Mouse (Mus musculus) CH12.LX (cell line): ENCODE results near the gene Eif2ak3. TPM values are rescaled to one million over a fixed set of nuclear protein-coding genes. Genes with fewer than 3 reads are reported as not detected.

Source experiments
- DNase-seq: peaks from one replicate; pipeline ENCODE4 v3.0.0-alpha.2; 2013; ENCODE audit errors: extremely low read depth
- H3K27ac ChIP-seq: 2 replicates; pipeline ENCODE4 v1.5.1; 2012; ENCODE audit warnings: low read depth, mild to moderate bottlenecking, control low read depth, moderate library complexity; ENCODE audit not compliant: insufficient read depth
- H3K27me3 ChIP-seq: replicated peaks from 2 replicates; pipeline ENCODE3; 2012; ENCODE audit warnings: inconsistent platforms
- H3K36me3 ChIP-seq, 2 experiments: replicated peaks in 1 of 2; 2 replicates each; pipeline versions ENCODE3 to v1.6.1; 2012; ENCODE audit warnings: inconsistent platforms in 1 of 2, low read length in 1 of 2, mild to moderate bottlenecking in 1 of 2, mixed read lengths in 1 of 2, moderate library complexity in 1 of 2; ENCODE audit not compliant: control insufficient read depth in 1 of 2, insufficient read depth in 1 of 2
- H3K4me1 ChIP-seq, 2 experiments: 2 replicates each; pipeline ENCODE4 v1.6.1; 2012; ENCODE audit warnings: inconsistent platforms in 1 of 2, moderate library complexity in 1 of 2; ENCODE audit not compliant: insufficient read depth in 2 of 2, control insufficient read depth in 1 of 2
- H3K4me2 ChIP-seq: 2 replicates; pipeline ENCODE4 v1.6.1; 2012; ENCODE audit warnings: low read depth, mild to moderate bottlenecking, control low read depth; ENCODE audit not compliant: poor library complexity, insufficient read depth, severe bottlenecking
- H3K4me3 ChIP-seq, 3 experiments: fragments of 150-350 bp in 1 of 3; sonication (generic) in 1 of 3; replicated peaks in 1 of 3; 2 replicates each; pipeline versions ENCODE3 to v1.5.1; 2011 to 2012; ENCODE audit warnings: low read depth in 2 of 3, low read length in 2 of 3, mild to moderate bottlenecking in 2 of 3, moderate library complexity in 2 of 3, control low read depth in 1 of 3, improper control_type of control experiment in 1 of 3, inconsistent platforms in 1 of 3, mixed read lengths in 1 of 3; ENCODE audit not compliant: poor library complexity in 1 of 3
- H3K79me2 ChIP-seq: replicated peaks from 2 replicates; pipeline ENCODE4 v1.6.1; 2012; ENCODE audit warnings: mild to moderate bottlenecking, moderate library complexity; ENCODE audit not compliant: control insufficient read depth, poor library complexity, insufficient read depth, severe bottlenecking; ENCODE audit errors: extremely low read depth
- H3K9ac ChIP-seq: 2 replicates; pipeline ENCODE4 v1.6.1; 2012; ENCODE audit warnings: low read depth, mild to moderate bottlenecking, control low read depth, moderate library complexity; ENCODE audit not compliant: insufficient read depth
- H3K9me3 ChIP-seq: replicated peaks from 2 replicates; pipeline ENCODE3; 2012; ENCODE audit warnings: low read length, inconsistent platforms, mixed read lengths
- CHD1 ChIP-seq: IDR thresholded peaks from 2 replicates; pipeline ENCODE4 v1.6.1; 2012; ENCODE audit warnings: low read depth, low read length, improper control_type of control experiment, inconsistent platforms
- CHD2 ChIP-seq: IDR thresholded peaks from 2 replicates; pipeline ENCODE4 v1.6.1; 2011; ENCODE audit warnings: low read length, improper control_type of control experiment
- CTCF ChIP-seq, 2 experiments: IDR thresholded peaks in 1 of 2; conservative IDR thresholded peaks in 1 of 2; 2 replicates each; pipeline ENCODE4 v1.5.1; 2011 to 2012; ENCODE audit warnings: low read depth in 2 of 2, low read length in 2 of 2, improper control_type of control experiment in 1 of 2, inconsistent platforms in 1 of 2, mild to moderate bottlenecking in 1 of 2, moderate library complexity in 1 of 2
- E2F4 ChIP-seq: IDR thresholded peaks from 2 replicates; pipeline ENCODE4 v1.6.1; 2011; ENCODE audit warnings: low read depth, low read length, improper control_type of control experiment; ENCODE audit not compliant: insufficient replicate concordance
- ELF1 ChIP-seq: IDR thresholded peaks from 2 replicates; pipeline ENCODE4 v1.6.1; 2014; ENCODE audit warnings: low read depth, mild to moderate bottlenecking, inconsistent platforms, low read length, improper control_type of control experiment
- EP300 ChIP-seq: IDR thresholded peaks from 2 replicates; pipeline ENCODE4 v1.6.1; 2011; ENCODE audit warnings: low read length, improper control_type of control experiment
- ETS1 ChIP-seq: conservative IDR thresholded peaks from 2 replicates; pipeline ENCODE4 v1.6.1; 2012; ENCODE audit warnings: low read depth, mild to moderate bottlenecking, inconsistent platforms, low read length, improper control_type of control experiment, moderate library complexity
- GABPA ChIP-seq: IDR thresholded peaks from 2 replicates; pipeline ENCODE4 v1.6.1; 2012; ENCODE audit warnings: low read depth, low read length, improper control_type of control experiment, inconsistent platforms; ENCODE audit not compliant: insufficient replicate concordance
- HCFC1 ChIP-seq: IDR thresholded peaks from 2 replicates; pipeline ENCODE4 v1.6.1; 2012; ENCODE audit warnings: low read depth, mild to moderate bottlenecking, inconsistent platforms, low read length, improper control_type of control experiment
- IRF4 ChIP-seq: IDR thresholded peaks from 2 replicates; pipeline ENCODE4 v1.6.1; 2014; ENCODE audit warnings: low read depth, mild to moderate bottlenecking, inconsistent platforms, low read length, improper control_type of control experiment
- JUN ChIP-seq: IDR thresholded peaks from 2 replicates; pipeline ENCODE4 v1.6.1; 2011; ENCODE audit warnings: low read depth, mild to moderate bottlenecking, low read length, improper control_type of control experiment, moderate library complexity; ENCODE audit not compliant: insufficient read depth
- MAFK ChIP-seq: IDR thresholded peaks from 2 replicates; pipeline ENCODE4 v1.6.1; 2011; ENCODE audit warnings: low read length, improper control_type of control experiment; ENCODE audit not compliant: insufficient replicate concordance
- MAX ChIP-seq: IDR thresholded peaks from 2 replicates; pipeline ENCODE4 v1.6.1; 2011; ENCODE audit warnings: low read length, improper control_type of control experiment
- MEF2A ChIP-seq: IDR thresholded peaks from 2 replicates; pipeline ENCODE4 v1.6.1; 2014; ENCODE audit warnings: low read depth, mild to moderate bottlenecking, inconsistent platforms, low read length, improper control_type of control experiment, borderline replicate concordance
- MXI1 ChIP-seq: IDR thresholded peaks from 2 replicates; pipeline ENCODE4 v1.6.1; 2011; ENCODE audit warnings: mild to moderate bottlenecking, low read depth, low read length, improper control_type of control experiment
- PAX5 ChIP-seq: IDR thresholded peaks from 2 replicates; pipeline ENCODE4 v1.6.1; 2012; ENCODE audit warnings: low read length, inconsistent platforms, mixed read lengths
- POLR2A ChIP-seq: IDR thresholded peaks from 2 replicates; pipeline ENCODE4 v1.6.1; 2011; ENCODE audit warnings: low read depth, mild to moderate bottlenecking, improper control_type of control experiment, low read length
- POLR2AphosphoS2 ChIP-seq: IDR thresholded peaks from 2 replicates; pipeline ENCODE4 v1.6.1; 2011; ENCODE audit warnings: low read depth, low read length, improper control_type of control experiment
- RAD21 ChIP-seq: IDR thresholded peaks from 2 replicates; pipeline ENCODE4 v1.6.1; 2011; ENCODE audit warnings: low read depth, mild to moderate bottlenecking, low read length, improper control_type of control experiment, moderate library complexity
- RCOR1 ChIP-seq: conservative IDR thresholded peaks from 2 replicates; pipeline ENCODE4 v1.6.1; 2012; ENCODE audit warnings: low read depth, mild to moderate bottlenecking, inconsistent platforms, low read length, improper control_type of control experiment
- SIN3A ChIP-seq: IDR thresholded peaks from 2 replicates; pipeline ENCODE4 v1.6.1; 2012; ENCODE audit warnings: low read length, improper control_type of control experiment, inconsistent platforms
- SMC3 ChIP-seq: IDR thresholded peaks from 2 replicates; pipeline ENCODE4 v1.6.1; 2011; ENCODE audit warnings: low read depth, low read length, improper control_type of control experiment
- TBP ChIP-seq: conservative IDR thresholded peaks from 2 replicates; pipeline ENCODE4 v1.6.1; 2011; ENCODE audit warnings: low read depth, low read length, improper control_type of control experiment
- TCF12 ChIP-seq: IDR thresholded peaks from 2 replicates; pipeline ENCODE4 v1.6.1; 2014; ENCODE audit warnings: low read depth, mild to moderate bottlenecking, inconsistent platforms, low read length, improper control_type of control experiment
- UBTF ChIP-seq: IDR thresholded peaks from 2 replicates; pipeline ENCODE4 v1.6.1; 2012; ENCODE audit warnings: low read depth, mild to moderate bottlenecking, inconsistent platforms, low read length, improper control_type of control experiment, moderate library complexity
- USF2 ChIP-seq: conservative IDR thresholded peaks from 2 replicates; pipeline ENCODE4 v1.6.1; 2011; ENCODE audit warnings: low read depth, low read length, improper control_type of control experiment
- ZC3H11A ChIP-seq: IDR thresholded peaks from 2 replicates; pipeline ENCODE4 v1.6.1; 2012; ENCODE audit warnings: low read depth, mild to moderate bottlenecking, inconsistent platforms, low read length, improper control_type of control experiment
- ZKSCAN1 ChIP-seq: IDR thresholded peaks from 2 replicates; pipeline ENCODE4 v1.6.1; 2012; ENCODE audit warnings: low read depth, inconsistent platforms, low read length, improper control_type of control experiment, borderline replicate concordance
- ZNF384 ChIP-seq: IDR thresholded peaks from 2 replicates; pipeline ENCODE4 v1.6.1; 2012; ENCODE audit warnings: low read depth, low read length, improper control_type of control experiment, inconsistent platforms
- dilution Hi-C: fragments of 300-500 bp; cut with MboI; formaldehyde crosslinking; loops from 2 replicates; pipeline ENCODE4 v1.14.3; 2020; ENCODE audit warnings: low sequenced_read_pairs; ENCODE audit not compliant: extremely low pct_unique_long_range_greater_than_20kb, extremely low pct_ligation_motif_present
- in situ Hi-C: fragments of 300-500 bp; cut with MboI; formaldehyde crosslinking; loops from 3 replicates; pipeline ENCODE4 v1.14.3; 2019; ENCODE audit warnings: low sequenced_read_pairs, low pct_ligation_motif_present, low pct_unique_long_range_greater_than_20kb, mixed read lengths
- polyA plus RNA-seq: library from polyadenylated mRNA; unstranded; fragments of >175 nt; gene quantifications from 2 replicates; pipeline ENCODE4 v1.2.1, GENCODE M21; 2012; ENCODE audit warnings: low read depth; ENCODE audit not compliant: insufficient read length
- total RNA-seq, 2 experiments: library from RNA; depleted of rRNA; stranded (reverse); fragments of 300-350 nt in 1 of 2; fragments of >200 nt in 1 of 2; gene quantifications; 2 replicates each; pipeline ENCODE4 v1.2.3; 2012 to 2014

Eif2ak3 gene
- total and polyA plus RNA-seq, 3 experiments: 21.2 to 38.9 (median 23.1) TPM

DNA sequence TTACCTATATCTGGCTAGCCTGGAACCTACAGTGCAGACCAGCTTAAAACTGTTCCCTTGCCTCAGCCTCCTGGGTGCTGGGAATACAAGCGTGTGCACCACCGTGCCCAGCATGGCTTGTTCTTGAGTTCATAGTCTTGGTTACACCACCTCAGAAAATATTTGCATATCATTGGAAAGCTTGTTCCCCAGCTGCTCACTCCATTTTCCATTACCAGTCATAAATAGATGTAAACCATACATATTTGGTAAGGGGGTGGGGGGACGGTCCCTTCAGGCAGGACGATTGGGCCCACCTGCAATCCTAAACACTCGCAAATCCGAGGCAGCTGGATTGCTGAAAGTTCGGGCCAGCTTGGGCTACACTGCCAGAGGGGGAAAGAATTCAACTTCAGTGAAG is 109.0 kb downstream of the Eif2ak3 start:
- TF ChIP-seq TCF12: peak; percentile 39; the same call in 1 of the 2 replicates
- peak; percentile 36 for TF ChIP-seq ETS1
- no peak for TF ChIP-seq MAFK
- 0 out of 2 replicates have a peak, but pooled peaks have one; percentile 47 for TF ChIP-seq MAX
- TF ChIP-seq EP300: peak; percentile 65
- TF ChIP-seq USF2: no peak
- TF ChIP-seq POLR2A: no peak
- peak; percentile 48; the same call in 1 of the 2 replicates for TF ChIP-seq MEF2A
- Histone ChIP-seq H3K4me2 (peak overlapping the region; percentile 15; the same call in 1 of the 2 replicates), H3K9ac (no peak overlapping the region), H3K36me3 (no peaks in the 10 kb centered on the region), H3K27me3 (no peaks in the 10 kb centered on the region), H3K79me2 (no peaks in the 10 kb centered on the region), H3K27ac (no peak overlapping the region), H3K4me1 (peaks cover 2 to 14% of the 10 kb centered on the region in 2 experiments; a peak in 2 of 4 replicates), H3K4me3 (no peak overlapping the region), H3K9me3 (peaks cover 12% of the 10 kb centered on the region)
- dilution Hi-C loops: no loop called here
- peak; percentile 70 for DNase-seq
- in situ Hi-C loops: no loop called here

DNA sequence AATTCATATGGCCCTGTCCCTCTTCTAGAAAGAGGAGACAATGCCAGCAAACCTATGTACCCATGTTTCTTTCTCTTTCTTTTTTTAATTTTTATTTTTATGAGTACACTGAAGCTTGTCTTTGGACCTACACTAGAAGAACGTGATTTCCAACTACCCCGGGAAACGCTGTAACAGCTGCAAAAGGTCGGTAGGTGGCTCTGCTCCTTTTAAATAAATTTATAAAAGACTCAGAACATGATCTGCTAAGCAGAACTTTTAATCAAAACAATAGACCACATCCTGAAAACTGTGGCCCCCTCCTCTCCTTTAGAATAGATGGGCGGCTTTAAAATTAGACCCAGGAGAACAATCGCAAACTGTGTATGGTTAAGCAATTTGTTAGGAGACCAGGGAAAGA is 109.7 kb downstream of the Eif2ak3 start:
- H3K4me1 ChIP-seq: peaks cover 2 to 14% of the 10 kb centered on the region in 2 experiments; a peak in 2 of 4 replicates
- H3K79me2 ChIP-seq: no peaks in the 10 kb centered on the region
- no peak overlapping the region for H3K27ac ChIP-seq
- in situ Hi-C loops: no loop called here
- DNase-seq: no peak
- H3K4me2 ChIP-seq: no peak overlapping the region
- no peak overlapping the region for H3K9ac ChIP-seq
- dilution Hi-C loops: no loop called here
- H3K27me3 ChIP-seq: no peaks in the 10 kb centered on the region
- peaks cover 12% of the 10 kb centered on the region for H3K9me3 ChIP-seq
- H3K36me3 ChIP-seq: no peaks in the 10 kb centered on the region
- TF ChIP-seq CHD1: no peak
- no peak for TF ChIP-seq RCOR1
- peak in 1 of 2 experiments; percentile 53; a peak in 2 of 4 replicates for TF ChIP-seq CTCF (conservative IDR thresholded peaks at IDR 0.05 in 1 of 2, IDR thresholded peaks at IDR 0.05 in 1 of 2; ENCODE audit: low read depth in 2 of 2, low read length in 2 of 2)
- TF ChIP-seq HCFC1: no peak
- no peak for TF ChIP-seq JUN
- TF ChIP-seq E2F4: no peak
- TF ChIP-seq PAX5: no peak
- no peak for TF ChIP-seq ELF1
- peak; percentile 26 for TF ChIP-seq SMC3
- no peak for TF ChIP-seq IRF4
- TF ChIP-seq GABPA: no peak
- no peak for TF ChIP-seq ZC3H11A
- no peak for TF ChIP-seq MAFK
- no peak for TF ChIP-seq TCF12
- TF ChIP-seq ZNF384: no peak
- TF ChIP-seq TBP: no peak
- TF ChIP-seq CHD2: no peak
- TF ChIP-seq POLR2AphosphoS2: no peak
- peak; percentile 32 for TF ChIP-seq RAD21
- TF ChIP-seq POLR2A: no peak
- TF ChIP-seq UBTF: no peak
- no peak for TF ChIP-seq USF2
- no peak for TF ChIP-seq MXI1
- TF ChIP-seq SIN3A: no peak
- no peak for TF ChIP-seq ZKSCAN1
- no peak overlapping the region for H3K4me3 ChIP-seq
